Comparison of ENCODE assay signal across 8 mouse cellular contexts in the genomic region with DNA sequence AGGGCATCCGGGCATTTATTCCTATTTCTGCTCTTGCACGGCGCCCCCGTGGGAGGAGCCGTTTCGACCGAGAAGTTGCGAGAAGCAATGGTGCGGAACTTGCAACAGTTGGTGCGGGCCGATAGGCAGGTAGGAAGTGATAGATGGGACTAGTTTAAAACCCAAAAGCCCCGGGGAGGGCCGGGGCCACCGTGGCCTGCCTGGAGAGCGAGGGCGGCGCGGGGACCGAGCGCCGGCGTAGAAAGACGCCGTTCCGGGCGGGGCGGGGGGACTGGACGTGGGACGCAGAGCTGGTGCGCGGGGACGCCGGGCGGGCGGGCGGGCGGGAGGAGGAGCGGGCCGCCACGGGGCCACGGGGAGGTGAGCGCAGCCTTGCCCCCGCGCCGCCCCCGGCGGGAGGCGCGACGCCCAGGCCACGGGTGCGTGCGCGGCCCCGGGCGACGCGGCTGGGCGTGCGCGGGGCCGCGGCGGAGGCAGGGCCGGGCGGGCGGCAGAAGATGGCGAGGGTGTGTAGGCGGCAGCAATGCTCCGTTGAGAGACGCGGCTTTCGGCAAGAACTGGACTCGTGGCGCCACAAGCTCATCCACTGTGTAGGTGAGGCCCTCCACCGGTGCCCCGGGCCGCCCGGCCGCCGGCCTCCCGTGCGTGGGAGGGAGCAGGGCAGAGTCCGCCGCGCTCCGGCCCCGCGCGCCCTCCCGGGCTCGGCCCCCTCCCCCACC. TPM values are rescaled to one million over a fixed set of nuclear protein-coding genes. Genes with fewer than 3 reads are reported as not detected.
A peak's percentile ranks its signal among the peaks of the same experiment; 100 is the strongest.
DNase-seq lines count a peak whose midpoint lies in the region; ATAC-seq and TF ChIP-seq lines count a peak whose summit lies in the region.

A gene (plus strand): TSS at position 448 of the 719 bp plus-strand sequence.

- no peaks in the 10 kb centered on the region for H3K9me3 ChIP-seq in embryonic facial prominence, embryonic 12.5 days
- H3K9me3 ChIP-seq in limb, embryonic 13.5 days, result no peaks in the 10 kb centered on the region
- H3K9me3 ChIP-seq in midbrain, embryonic 15.5 days, result no peaks in the 10 kb centered on the region

- peak within 1 kb of the TSS; percentile 82 for H3K4me2 ChIP-seq in embryonic facial prominence, embryonic 12.5 days (replicated peaks)
- peak within 1 kb of the TSS; percentile 95 for H3K4me2 ChIP-seq in limb, embryonic 13.5 days (replicated peaks)
- peak within 1 kb of the TSS; percentile 74 for H3K4me2 ChIP-seq in midbrain, embryonic 15.5 days

- H3K9ac ChIP-seq in embryonic facial prominence, embryonic 12.5 days, result peak within 1 kb of the TSS; percentile 88
- H3K9ac ChIP-seq in heart, adult 2 months (ENCODE audit: low read depth, low read length), result peak within 1 kb of the TSS; percentile 99
- peak within 1 kb of the TSS; percentile 91 for H3K9ac ChIP-seq in limb, embryonic 13.5 days
- H3K9ac ChIP-seq in midbrain, embryonic 15.5 days, result peak within 1 kb of the TSS; percentile 82

- H3K27ac ChIP-seq in embryonic facial prominence, embryonic 12.5 days, result peak within 1 kb of the TSS; percentile 98
- peak within 1 kb of the TSS; percentile 97 for H3K27ac ChIP-seq in heart, adult 2 months
- peak within 1 kb of the TSS; percentile 97 for H3K27ac ChIP-seq in limb, embryonic 13.5 days
- H3K27ac ChIP-seq in midbrain, embryonic 15.5 days, result peak within 1 kb of the TSS; percentile 100
- H3K27ac ChIP-seq in spleen, adult 2 months (ENCODE audit: insufficient read depth, low read length), result peak within 1 kb of the TSS; percentile 100

- H3K36me3 ChIP-seq in embryonic facial prominence, embryonic 12.5 days, result no peaks in the 10 kb centered on the region
- H3K36me3 ChIP-seq in heart, adult 2 months (ENCODE audit: control insufficient read depth, insufficient read depth, low read length), result peaks cover 17% of the 10 kb centered on the region
- no peaks in the 10 kb centered on the region for H3K36me3 ChIP-seq in limb, embryonic 13.5 days
- H3K36me3 ChIP-seq in midbrain, embryonic 15.5 days (replicated peaks), result no peaks in the 10 kb centered on the region
- H3K36me3 ChIP-seq in spleen, adult 2 months (ENCODE audit: control insufficient read depth, insufficient read depth, low read length), result no peaks in the 10 kb centered on the region; the same call in 1 of the 2 replicates

- TF ChIP-seq CTCF in heart, adult 2 months (IDR thresholded peaks at IDR 0.05), result 0 out of 2 replicates have a peak, but pooled peaks have one; percentile 14
- no peak for TF ChIP-seq CTCF in spleen, adult 2 months (IDR thresholded peaks at IDR 0.05; ENCODE audit: extremely low read depth, insufficient read depth, insufficient read length, insufficient replicate concordance)

- H3K4me3 ChIP-seq in embryonic facial prominence, embryonic 12.5 days, result peak within 1 kb of the TSS; percentile 93
- peak within 1 kb of the TSS; percentile 87 for H3K4me3 ChIP-seq in heart, adult 2 months
- peak within 1 kb of the TSS; percentile 90 for H3K4me3 ChIP-seq in limb, embryonic 13.5 days
- peak within 1 kb of the TSS; percentile 95 for H3K4me3 ChIP-seq in midbrain, embryonic 15.5 days
- peak within 1 kb of the TSS; percentile 100 for H3K4me3 ChIP-seq in spleen, adult 2 months (ENCODE audit: extremely low read depth, insufficient read depth, insufficient read length)

- WGBS in embryonic facial prominence, embryonic 12.5 days, result under 1% methylated on average over 53 of the region's 92 CpGs
- WGBS in heart, adult 2 months, result under 1% methylated on average over 51 of the region's 92 CpGs
- WGBS in limb, embryonic 13.5 days, result under 1% methylated on average over 67 of the region's 92 CpGs
- WGBS in midbrain, embryonic 15.5 days, result under 1% methylated on average over 41 of the region's 92 CpGs
- under 1% methylated on average over 63 of the region's 92 CpGs for WGBS in spleen, adult 2 months

- TF ChIP-seq EP300 in heart, adult 2 months (IDR thresholded peaks at IDR 0.05; ENCODE audit: insufficient read depth, low read depth, low read length), result no peak

- peaks cover 2% of the 10 kb centered on the region; the same call in 1 of the 2 replicates for H3K79me2 ChIP-seq in heart, adult 2 months (replicated peaks; ENCODE audit: control insufficient read depth, insufficient read depth, low read length)

- intact Hi-C loops in heart, adult 2 months (cut with DNase I), result loop anchor here (2.0 to 5.0 kb wide), 3 partner anchors 34 to 220 kb away; a partner anchor contains a TSS

- no peaks in the 10 kb centered on the region for H3K27me3 ChIP-seq in embryonic facial prominence, embryonic 12.5 days
- 0 out of 2 replicates have a peak, but pooled peaks cover 2% of the 10 kb centered on the region for H3K27me3 ChIP-seq in heart, adult 2 months (ENCODE audit: control insufficient read depth, insufficient read depth, low read length)
- no peaks in the 10 kb centered on the region for H3K27me3 ChIP-seq in limb, embryonic 13.5 days
- no peaks in the 10 kb centered on the region for H3K27me3 ChIP-seq in midbrain, embryonic 15.5 days (replicated peaks)
- H3K27me3 ChIP-seq in spleen, adult 2 months (ENCODE audit: control insufficient read depth, insufficient read depth, low read length), result no peaks in the 10 kb centered on the region

- peak; percentile 87 for ATAC-seq in embryonic facial prominence, embryonic 12.5 days (ENCODE audit: insufficient number of reproducible peaks, insufficient read depth, low FRiP score, low TSS enrichment)
- ATAC-seq in limb, embryonic 13.5 days (ENCODE audit: low FRiP score, low read depth), result peak; percentile 93
- peak; percentile 91 for ATAC-seq in midbrain, embryonic 15.5 days (replicated peaks)

- H3K4me1 ChIP-seq in embryonic facial prominence, embryonic 12.5 days, result peaks cover 21% of the 10 kb centered on the region
- peaks cover 8% of the 10 kb centered on the region for H3K4me1 ChIP-seq in heart, adult 2 months (ENCODE audit: control insufficient read depth, insufficient read depth, low read length)
- peaks cover 20% of the 10 kb centered on the region for H3K4me1 ChIP-seq in limb, embryonic 13.5 days
- peaks cover 38% of the 10 kb centered on the region for H3K4me1 ChIP-seq in midbrain, embryonic 15.5 days
- peaks cover 8% of the 10 kb centered on the region for H3K4me1 ChIP-seq in spleen, adult 2 months (ENCODE audit: control insufficient read depth, insufficient read depth, insufficient read length)

- peak; percentile 61 for TF ChIP-seq POLR2A in heart, adult 2 months (IDR thresholded peaks at IDR 0.05; ENCODE audit: insufficient read depth, low read depth, low read length)
- peak; percentile 79 for TF ChIP-seq POLR2A in spleen, adult 2 months (IDR thresholded peaks at IDR 0.05; ENCODE audit: low read depth, low read length)

- DNase-seq in 3T3-L1 (ENCODE audit: low read depth, low spot score), result peak; percentile 80
- DNase-seq in adrenal gland, postnatal 36 days, result peak; percentile 86 to 93
- peak; percentile 91 to 94 for DNase-seq in heart, adult 2 months
- DNase-seq in kidney, adult 8-10 months, result peak; percentile 74 to 76
- DNase-seq in spleen, adult 2 months (ENCODE audit: low read depth in 1 of 2, low spot score in 2 of 2), result peak; percentile 73 to 75

RNA-seq across cellular contexts. Expression of the gene that starts here (rescaled TPM):
- 10 to 100 TPM; 15.7 to 16.6 TPM for total RNA-seq in adrenal gland, postnatal 36 days (2021)
- polyA plus RNA-seq in embryonic facial prominence, embryonic 12.5 days (2016; fragmentation: Nextera tagmentation; extraction: Ambion mirVana), result 14.5 and 14.8 TPM in 2 replicates
- total RNA-seq in heart, adult 2 months (2021), result 10 to 100 TPM; 12.2 to 12.8 TPM
- polyA plus RNA-seq in heart, adult 2 months (2012; rRNA removed), result 1.7 and 4.2 TPM in 2 replicates
- 10.0 and 10.5 TPM in 2 replicates for polyA plus RNA-seq in limb, embryonic 13.5 days (2015; fragmentation: Nextera tagmentation; extraction: Ambion mirVana)
- polyA plus RNA-seq in midbrain, embryonic 15.5 days (2015; fragmentation: Nextera tagmentation; extraction: Ambion mirVana), result 19.6 and 23.5 TPM in 2 replicates
- 2.4 TPM in 2 replicates for polyA plus RNA-seq in spleen, adult 2 months (2012; rRNA removed)

Comparison
In these comparisons a context has a peak if more than half of its experiments do, and no peak if none do; other contexts are left out.
1. Peak in every context shown above with its lines: DNase-seq, ATAC-seq, H3K4me3 ChIP-seq and H3K27ac ChIP-seq.